Mouse (Mus musculus): ENCODE measurements around the gene Gabrg3.

GRCm38 (mm10) chr7:57363812-57364211, 23.2 kb downstream of the Gabrg3 start:
- TF ChIP-seq GATA1 (IDR thresholded peaks at IDR 0.05; ENCODE audit: low read length) (no peak), TAL1 (IDR thresholded peaks at IDR 0.05; ENCODE audit: low read length) (no peak)
